Mouse (Mus musculus) limb, embryonic 11.5 days (tissue): ENCODE data around the gene Gm45716. TPM values are rescaled to one million over a fixed set of nuclear protein-coding genes. Genes with fewer than 3 reads are reported as not detected.
A peak's percentile ranks its signal among the peaks of the same experiment; 100 is the strongest.

Experiments used
- ATAC-seq: fragments of 200-750 bp; cut with Nextera tagmentation; 2 replicates; pipeline ENCODE4 v1.8.0; 2017; ENCODE audit warnings: low read depth; ENCODE audit not compliant: insufficient number of reproducible peaks, low FRiP score, low TSS enrichment
- DNase-seq: peaks from one replicate; pipeline ENCODE4 v3.0.0-alpha.2; 2015; ENCODE audit warnings: low spot score
- H3K27ac ChIP-seq: fragments of 300-500 bp; sonication (generic); replicated peaks from 2 replicates; pipeline ENCODE4 v1.5.1; 2014; ENCODE audit warnings: low read depth, mild to moderate bottlenecking, low read length
- H3K27me3 ChIP-seq: fragments of 300-500 bp; sonication (generic); 2 replicates; pipeline ENCODE4 v1.6.1; 2014; ENCODE audit warnings: mild to moderate bottlenecking, low read length, mixed read lengths; ENCODE audit not compliant: control insufficient read depth, insufficient read depth
- H3K36me3 ChIP-seq: fragments of 300-500 bp; sonication (generic); 2 replicates; pipeline ENCODE4 v1.6.1; 2014; ENCODE audit warnings: mild to moderate bottlenecking, low read length, moderate library complexity, mixed read lengths; ENCODE audit not compliant: control insufficient read depth, insufficient read depth
- H3K4me1 ChIP-seq: fragments of 300-500 bp; sonication (generic); 2 replicates; pipeline ENCODE4 v1.6.1; 2014; ENCODE audit warnings: low read length, mixed read lengths; ENCODE audit not compliant: control insufficient read depth, insufficient read depth
- H3K4me2 ChIP-seq: fragments of 300-500 bp; sonication (generic); 2 replicates; pipeline ENCODE4 v1.6.1; 2014; ENCODE audit warnings: low read depth, mild to moderate bottlenecking, moderate library complexity; ENCODE audit not compliant: severe bottlenecking
- H3K4me3 ChIP-seq: fragments of 300-500 bp; sonication (generic); 2 replicates; pipeline ENCODE4 v1.5.1; 2014; ENCODE audit warnings: low read depth, low read length
- H3K9ac ChIP-seq: fragments of 300-500 bp; sonication (generic); 2 replicates; pipeline ENCODE4 v1.6.1; 2014; ENCODE audit warnings: mild to moderate bottlenecking, low read length
- H3K9me3 ChIP-seq: fragments of 300-500 bp; sonication (generic); 2 replicates; pipeline ENCODE4 v1.6.1; 2016; ENCODE audit warnings: low read length; ENCODE audit not compliant: control insufficient read depth
- whole genome bisulfite sequencing: fragments of 180-500 bp; shearing (Covaris S2); extraction: QIAGEN DNeasy Blood & Tissue Kit; methylation state at CpG from one replicate; pipeline ENCODE4 v1.1.7; 2014; 5-methylcytosine and 5-hydroxymethylcytosine counted together
- polyA plus RNA-seq: library from polyadenylated mRNA; unstranded; fragments of >200 nt; fragmentation: Nextera tagmentation; extraction: Ambion mirVana; gene quantifications from 2 replicates; pipeline ENCODE4 v1.2.1, GENCODE M21; 2014

Gm45716 gene
- polyA plus RNA-seq, 1 experiment from 2014 or later: 10.4 TPM

- Histone ChIP-seq H3K27ac (no peak overlapping the region), H3K4me1 (no peaks in the 10 kb centered on the region), H3K27me3 (no peaks in the 10 kb centered on the region), H3K4me2 (peak overlapping the region; percentile 11; the same call in 1 of the 2 replicates), H3K9ac (no peak overlapping the region), H3K9me3 (no peaks in the 10 kb centered on the region), H3K36me3 (no peaks in the 10 kb centered on the region), H3K4me3 (no peak overlapping the region)
- DNase-seq (peak; percentile 24), ATAC-seq (peak; percentile 13; the same call in 1 of the 2 replicates)
- WGBS: 51% methylated on average over 20 of the region's 20 CpGs
Measured at GRCm38 (mm10) chr11:90169200-90170013, 18.1 kb upstream of the Gm45716 start.

- no peak overlapping the region for H3K4me3 ChIP-seq
- H3K27me3 ChIP-seq: no peaks in the 10 kb centered on the region
- DNase-seq: peak; percentile 84
- H3K9me3 ChIP-seq: no peaks in the 10 kb centered on the region
- no peak overlapping the region for H3K9ac ChIP-seq
- 2% methylated on average over 7 of the region's 7 CpGs for WGBS
- no peaks in the 10 kb centered on the region for H3K4me1 ChIP-seq
- H3K36me3 ChIP-seq: no peaks in the 10 kb centered on the region
- H3K27ac ChIP-seq: no peak overlapping the region
- peak; percentile 68; the same call in 1 of the 2 replicates for ATAC-seq
- peak overlapping the region; percentile 11; the same call in 1 of the 2 replicates for H3K4me2 ChIP-seq
Measured at GRCm38 (mm10) chr11:90170014-90170320, 17.5 kb upstream of the Gm45716 start.

- Histone ChIP-seq H3K4me1 (no peaks in the 10 kb centered on the region), H3K9me3 (no peaks in the 10 kb centered on the region), H3K27me3 (no peaks in the 10 kb centered on the region), H3K27ac (no peak overlapping the region), H3K4me2 (no peak overlapping the region), H3K36me3 (no peaks in the 10 kb centered on the region), H3K4me3 (no peak overlapping the region), H3K9ac (no peak overlapping the region)
- 82% methylated on average over 6 of the region's 6 CpGs for WGBS
- ATAC-seq (no peak), DNase-seq (no peak)
Measured at GRCm38 (mm10) chr11:90172331-90172730, 15.2 kb upstream of the Gm45716 start.

- H3K36me3 ChIP-seq: no peaks in the 10 kb centered on the region
- no peak overlapping the region for H3K27ac ChIP-seq
- H3K4me2 ChIP-seq: no peak overlapping the region
- H3K4me1 ChIP-seq: no peaks in the 10 kb centered on the region
- H3K9ac ChIP-seq: no peak overlapping the region
- ATAC-seq (no peak), DNase-seq (no peak)
- no peaks in the 10 kb centered on the region for H3K9me3 ChIP-seq
- 88% methylated on average over 14 of the region's 14 CpGs for WGBS
- H3K27me3 ChIP-seq: no peaks in the 10 kb centered on the region
- H3K4me3 ChIP-seq: no peak overlapping the region
Measured at GRCm38 (mm10) chr11:90175634-90176300, 11.7 kb upstream of the Gm45716 start.

- 90% methylated on average over 6 of the region's 6 CpGs for WGBS
- Histone ChIP-seq H3K9ac (no peak overlapping the region), H3K9me3 (no peaks in the 10 kb centered on the region), H3K27me3 (no peaks in the 10 kb centered on the region), H3K27ac (no peak overlapping the region), H3K4me2 (no peak overlapping the region), H3K36me3 (no peaks in the 10 kb centered on the region), H3K4me3 (no peak overlapping the region), H3K4me1 (no peaks in the 10 kb centered on the region)
- ATAC-seq (no peak), DNase-seq (no peak)
Measured at GRCm38 (mm10) chr11:90177389-90177788, 10.1 kb upstream of the Gm45716 start.

GRCm38 (mm10) chr11:90183361-90183760 is 4.1 kb upstream of the Gm45716 start:
- no peaks in the 10 kb centered on the region for H3K36me3 ChIP-seq
- ATAC-seq: no peak
- no peaks in the 10 kb centered on the region for H3K27me3 ChIP-seq
- H3K9ac ChIP-seq: no peak overlapping the region
- H3K4me3 ChIP-seq: no peak overlapping the region
- H3K4me1 ChIP-seq: no peaks in the 10 kb centered on the region
- H3K27ac ChIP-seq: no peak overlapping the region
- WGBS: 27% methylated on average over 2 of the region's 2 CpGs
- no peaks in the 10 kb centered on the region for H3K9me3 ChIP-seq
- no peak for DNase-seq
- no peak overlapping the region for H3K4me2 ChIP-seq

- no peak for DNase-seq
- H3K36me3 ChIP-seq: no peaks in the 10 kb centered on the region
Measured at GRCm38 (mm10) chr11:90184756-90185155, 2.7 kb upstream of the Gm45716 start.

GRCm38 (mm10) chr11:90190156-90190555 is 2.7 kb downstream of the Gm45716 start:
- no peaks in the 10 kb centered on the region for H3K36me3 ChIP-seq
- 90% methylated on average over 3 of the region's 3 CpGs for WGBS
- H3K4me1 ChIP-seq: no peaks in the 10 kb centered on the region
- ATAC-seq: no peak
- no peak overlapping the region for H3K4me3 ChIP-seq
- H3K27ac ChIP-seq: no peak overlapping the region
- H3K27me3 ChIP-seq: no peaks in the 10 kb centered on the region
- H3K9ac ChIP-seq: no peak overlapping the region
- no peaks in the 10 kb centered on the region for H3K9me3 ChIP-seq
- H3K4me2 ChIP-seq: no peak overlapping the region
- no peak for DNase-seq

More at GRCm38 (mm10) chr11:90184756-90185155, 2.7 kb upstream of the Gm45716 start:
- Histone ChIP-seq H3K9ac (no peak overlapping the region), H3K27ac (no peak overlapping the region), H3K27me3 (no peaks in the 10 kb centered on the region), H3K9me3 (no peaks in the 10 kb centered on the region), H3K4me2 (no peak overlapping the region), H3K4me1 (no peaks in the 10 kb centered on the region), H3K4me3 (no peak overlapping the region)
- ATAC-seq: no peak
- WGBS: 82% methylated on average over 4 of the region's 4 CpGs
